Mouse (Mus musculus) liver, adult 2 months (tissue): ENCODE data around the gene Prrg4. TPM values are rescaled to one million over a fixed set of nuclear protein-coding genes. Genes with fewer than 3 reads are reported as not detected.
"Not testable (repeated sequence)": the region's sequence is repeated elsewhere in the genome, so short reads cannot be mapped to it uniquely, and the experiment has no call there.

ENCODE experiments used
- DNase-seq: peaks from one replicate; pipeline ENCODE4 v3.0.0-alpha.2; 2011; ENCODE audit warnings: low read depth, low spot score; ENCODE audit errors: extremely low read depth
- H3K27ac ChIP-seq: fragments of 200-500 bp; replicated peaks from 2 replicates; pipeline ENCODE4 v1.5.1; 2012; ENCODE audit warnings: low read depth, mild to moderate bottlenecking, control low read depth, inconsistent platforms, low read length; ENCODE audit not compliant: insufficient read depth
- H3K27me3 ChIP-seq: fragments of 200-500 bp; 2 replicates; pipeline ENCODE4 v1.6.1; 2012; ENCODE audit warnings: mild to moderate bottlenecking, moderate library complexity, low read length, inconsistent platforms; ENCODE audit not compliant: control insufficient read depth, insufficient read depth
- H3K36me3 ChIP-seq: fragments of 200-500 bp; 2 replicates; pipeline ENCODE4 v1.6.1; 2012; ENCODE audit warnings: low read length, inconsistent platforms; ENCODE audit not compliant: control insufficient read depth, insufficient read depth
- H3K4me1 ChIP-seq: fragments of 200-500 bp; 2 replicates; pipeline ENCODE4 v1.6.1; 2011; ENCODE audit warnings: low read length; ENCODE audit not compliant: control insufficient read depth, insufficient read depth
- H3K4me3 ChIP-seq: fragments of 200-500 bp; 2 replicates; pipeline ENCODE4 v1.5.1; 2011; ENCODE audit warnings: low read depth, mild to moderate bottlenecking, control low read depth, low read length, moderate library complexity; ENCODE audit not compliant: insufficient read depth
- H3K79me2 ChIP-seq: fragments of 200-500 bp; 2 replicates; pipeline ENCODE4 v1.6.1; 2012; ENCODE audit warnings: inconsistent platforms, mild to moderate bottlenecking, low read length, moderate library complexity; ENCODE audit not compliant: control insufficient read depth, insufficient read depth
- H3K9ac ChIP-seq: fragments of 200-500 bp; 2 replicates; pipeline ENCODE4 v1.6.1; 2012; ENCODE audit warnings: low read depth, mild to moderate bottlenecking, control low read depth, inconsistent platforms, low read length
- CTCF ChIP-seq: fragments of 200-500 bp; IDR thresholded peaks from 2 replicates; pipeline ENCODE4 v1.5.1; 2011; ENCODE audit warnings: low read depth, low read length, control low read depth
- POLR2A ChIP-seq: fragments of 200-500 bp; IDR thresholded peaks from 2 replicates; pipeline ENCODE4 v1.6.1; 2011; ENCODE audit warnings: low read length, control low read depth; ENCODE audit not compliant: insufficient read depth; ENCODE audit errors: extremely low read depth
- WGBS: fragments of 180-500 bp; shearing (Covaris S2); methylation state at CpG from one replicate; pipeline ENCODE4 v1.1.7; 2018; 5-methylcytosine and 5-hydroxymethylcytosine counted together
- polyA plus RNA-seq: library from polyadenylated mRNA; depleted of rRNA; stranded (reverse); fragments of >200 nt; gene quantifications from 2 replicates; pipeline ENCODE4 v1.2.3, GENCODE M21; 2012
- total RNA-seq: library from RNA; depleted of rRNA; stranded (reverse); fragments of >200 nt; gene quantifications from 2 replicates; pipeline ENCODE4 v1.2.3, GENCODE M21; 2014

Gene Prrg4
- total and polyA plus RNA-seq, 2 experiments, result 0.05 to 0.37 TPM

GRCm38 (mm10) chr2:104826191-104826590 lies 23.5 kb downstream of the Prrg4 start:
- Histone ChIP-seq H3K79me2 (no peaks in the 10 kb centered on the region), H3K27me3 (no peaks in the 10 kb centered on the region), H3K27ac (no peak overlapping the region), H3K9ac (no peak overlapping the region), H3K4me1 (no peaks in the 10 kb centered on the region), H3K4me3 (no peak overlapping the region), H3K36me3 (no peaks in the 10 kb centered on the region)
- DNase-seq, result no peak
- no peak for TF ChIP-seq POLR2A
- TF ChIP-seq CTCF, result no peak
- WGBS, result 92% methylated on average over 4 of the region's 4 CpGs

- not testable (repeated sequence) for H3K36me3 ChIP-seq, H3K4me1 ChIP-seq, DNase-seq, H3K9ac ChIP-seq, H3K79me2 ChIP-seq, H3K27ac ChIP-seq, H3K27me3 ChIP-seq, H3K4me3 ChIP-seq
- WGBS, result 95% methylated on average over 3 of the region's 3 CpGs
Measured at GRCm38 (mm10) chr2:104818763-104819162, 30.9 kb downstream of the Prrg4 start.

- peak overlapping the region; percentile 79; the same call in 1 of the 2 replicates for H3K4me3 ChIP-seq
- DNase-seq, result peak; percentile 74
- no peaks in the 10 kb centered on the region for H3K36me3 ChIP-seq
- H3K9ac ChIP-seq, result no peak overlapping the region
- no peaks in the 10 kb centered on the region for H3K79me2 ChIP-seq
- TF ChIP-seq POLR2A, result no peak
- TF ChIP-seq CTCF, result no peak
- H3K27ac ChIP-seq, result no peak overlapping the region
- no peaks in the 10 kb centered on the region for H3K27me3 ChIP-seq
- H3K4me1 ChIP-seq, result peaks cover 8% of the 10 kb centered on the region; the same call in 1 of the 2 replicates
- under 1% methylated on average over 15 of the region's 15 CpGs for WGBS
Measured at GRCm38 (mm10) chr2:104817555-104818330, 31.9 kb downstream of the Prrg4 start.

- H3K79me2 ChIP-seq, result peaks cover 2% of the 10 kb centered on the region; the same call in 1 of the 2 replicates
- no peaks in the 10 kb centered on the region for H3K36me3 ChIP-seq
- H3K9ac ChIP-seq, result peak overlapping the region; percentile 96
- peak overlapping the region; percentile 53 for H3K27ac ChIP-seq
- no peaks in the 10 kb centered on the region for H3K27me3 ChIP-seq
- peak; percentile 75 for DNase-seq
- peaks cover 8% of the 10 kb centered on the region; the same call in 1 of the 2 replicates for H3K4me1 ChIP-seq
- WGBS, result under 1% methylated on average over 35 of the region's 51 CpGs
- H3K4me3 ChIP-seq, result peak overlapping the region; percentile 79
- TF ChIP-seq POLR2A (no peak), CTCF (peak; percentile 78)
Measured at GRCm38 (mm10) chr2:104816866-104817439, 32.7 kb downstream of the Prrg4 start.

GRCm38 (mm10) chr2:104816371-104816827 lies 33.3 kb downstream of the Prrg4 start, which contains the start of gene Qser1:
Gene Qser1, minus strand, starts transcription at chr2:104816760.
- Histone ChIP-seq H3K36me3 (no peaks in the 10 kb centered on the region), H3K79me2 (peaks cover 3% of the 10 kb centered on the region; the same call in 1 of the 2 replicates), H3K27me3 (no peaks in the 10 kb centered on the region), H3K27ac (peak within 1 kb of the TSS; percentile 59), H3K4me1 (peaks cover 8% of the 10 kb centered on the region; the same call in 1 of the 2 replicates), H3K4me3 (peak within 1 kb of the TSS; percentile 79), H3K9ac (peak within 1 kb of the TSS; percentile 96)
- DNase-seq, result no peak
- 1% methylated on average over 35 of the region's 50 CpGs for WGBS
- no peak for TF ChIP-seq CTCF
- no peak for TF ChIP-seq POLR2A
